Mouse (Mus musculus) left cerebral cortex, adult 18-20 months (tissue): ENCODE results near the gene Gm10401. TPM values are rescaled to one million over a fixed set of nuclear protein-coding genes. Genes with fewer than 3 reads are reported as not detected.
"Not testable (repeated sequence)": the region's sequence is repeated elsewhere in the genome, so short reads cannot be mapped to it uniquely, and the experiment has no call there.

ENCODE experiments used
- DNase-seq, 2 experiments: peaks; one replicate each; pipeline ENCODE4 v3.0.0; 2021 to 2022; ENCODE audit warnings: low spot score in 2 of 2, mixed read lengths in 1 of 2
- total RNA-seq, 2 experiments: library from RNA; stranded (reverse); gene quantifications; 2 replicates each; pipeline ENCODE4 v1.2.3; 2021

Gene Gm10401
- total RNA-seq, 2 experiments from 2014 or later = not detected

GRCm38 (mm10) chr5:115120978-115121377, 22.9 kb upstream of the Gm10401 start:
- no peak for DNase-seq

GRCm38 (mm10) chr5:115118961-115119570, 21.0 kb upstream of the Gm10401 start, which contains the start of gene Acads:
TSS of gene Acads (minus strand) at chr5:115119346.
- DNase-seq = peak in 1 of 2 experiments; percentile 57

- no peak for DNase-seq
Measured at GRCm38 (mm10) chr5:115117467-115117866, 19.4 kb upstream of the Gm10401 start.

- no peak for DNase-seq
Measured at GRCm38 (mm10) chr5:115116426-115116825, 18.3 kb upstream of the Gm10401 start.

- no peak for DNase-seq
Measured at GRCm38 (mm10) chr5:115114501-115114900, 16.4 kb upstream of the Gm10401 start.

- no peak for DNase-seq
Measured at GRCm38 (mm10) chr5:115113244-115113643, 15.1 kb upstream of the Gm10401 start.

- DNase-seq = no peak
Measured at GRCm38 (mm10) chr5:115111156-115111555, 13.1 kb upstream of the Gm10401 start.

GRCm38 (mm10) chr5:115103253-115103652, 5.2 kb upstream of the Gm10401 start:
- DNase-seq = not testable (repeated sequence)

GRCm38 (mm10) chr5:115102231-115102630, 4.1 kb upstream of the Gm10401 start:
- DNase-seq = no peak

- no peak for DNase-seq
Measured at GRCm38 (mm10) chr5:115100473-115100872, 2.4 kb upstream of the Gm10401 start.

- no peak for DNase-seq
Measured at GRCm38 (mm10) chr5:115099991-115100390, 1.9 kb upstream of the Gm10401 start.

GRCm38 (mm10) chr5:115099530-115099929, 1.4 kb upstream of the Gm10401 start:
- no peak for DNase-seq

- no peak for DNase-seq
Measured at GRCm38 (mm10) chr5:115091776-115092175, 6.3 kb downstream of the Gm10401 start.

GRCm38 (mm10) chr5:115091015-115091414, 7.1 kb downstream of the Gm10401 start:
- no peak for DNase-seq

- DNase-seq = no peak
Measured at GRCm38 (mm10) chr5:115089592-115090268, 8.4 kb downstream of the Gm10401 start.

- DNase-seq = no peak
Measured at GRCm38 (mm10) chr5:115085675-115086074, 12.4 kb downstream of the Gm10401 start.

GRCm38 (mm10) chr5:115083492-115083891, 14.6 kb downstream of the Gm10401 start:
- DNase-seq = no peak

- DNase-seq = no peak
Measured at GRCm38 (mm10) chr5:115081636-115082035, 16.5 kb downstream of the Gm10401 start.

- DNase-seq = peak; percentile 49 to 66
Measured at GRCm38 (mm10) chr5:115076144-115076901, 21.8 kb downstream of the Gm10401 start.

GRCm38 (mm10) chr5:115074749-115075148, 23.3 kb downstream of the Gm10401 start:
- DNase-seq = no peak

GRCm38 (mm10) chr5:115073306-115073705, 24.8 kb downstream of the Gm10401 start:
- not testable (repeated sequence) for DNase-seq

- DNase-seq = peak; percentile 47 to 72
Measured at GRCm38 (mm10) chr5:115072143-115072542, 26.0 kb downstream of the Gm10401 start.
